Mouse (Mus musculus) megakaryocyte progenitor cell, adult 5-6 weeks (primary cell): ENCODE data around the gene Mrpl48. TPM values are rescaled to one million over a fixed set of nuclear protein-coding genes. Genes with fewer than 3 reads are reported as not detected.

ENCODE experiments used
- ATAC-seq: replicated peaks from 2 replicates; pipeline ENCODE4 v1.8.0; 2016; ENCODE audit warnings: mild to moderate bottlenecking, moderate TSS enrichment, inconsistent platforms; ENCODE audit not compliant: poor library complexity
- total RNA-seq, 2 experiments: library from RNA; stranded (forward) in 1 of 2; stranded (reverse) in 1 of 2; fragments of 157-497, 149-512 nt in 1 of 2; fragments of 200-1000 nt in 1 of 2; gene quantifications; 2 replicates each; pipeline versions ENCODE4 v1.2.3 to v1.2.4; 2015 to 2017

The Mrpl48 gene
- total RNA-seq, 2 experiments from 2014 or later = 76.3 to 91.0 TPM

DNA sequence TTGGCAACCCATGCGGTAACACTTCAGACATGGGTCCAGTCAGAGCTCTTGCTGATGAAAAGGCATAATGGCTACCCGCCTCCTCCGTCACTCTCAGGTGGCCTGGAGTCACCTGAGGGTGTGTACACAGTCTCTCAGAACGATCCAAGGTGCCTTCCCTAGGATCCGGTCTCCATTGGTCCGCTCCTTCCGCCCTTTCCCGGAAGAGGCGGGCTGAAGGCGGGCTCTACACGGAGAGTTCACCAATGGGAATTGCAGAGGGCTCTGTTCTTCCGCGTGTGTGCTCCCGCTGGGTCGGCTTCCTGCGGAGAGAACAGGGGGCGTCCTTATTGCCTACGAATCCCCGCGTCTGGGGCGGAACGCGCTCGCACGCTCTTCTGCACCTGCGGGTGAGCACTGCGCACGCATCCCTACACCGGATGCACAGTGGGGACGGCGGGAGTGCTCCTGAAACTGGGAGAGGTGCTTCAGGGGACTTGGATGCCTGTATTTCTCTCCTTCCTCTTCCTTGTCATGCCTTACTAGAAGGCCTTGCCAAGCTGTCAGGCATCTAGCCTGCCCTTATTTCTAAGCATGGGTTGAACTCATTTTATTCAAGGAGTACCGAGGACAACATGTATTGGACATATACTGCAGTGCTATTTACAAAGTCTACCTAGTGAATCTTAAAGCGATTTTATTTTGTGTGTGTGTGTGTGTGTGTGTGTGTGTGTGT, 71.1 kb downstream of the Mrpl48 start, which contains the start of gene Coa4:
Gene Coa4 (plus strand): TSS at position 268 of the 715 bp plus-strand sequence.
- ATAC-seq = peak; percentile 95

DNA sequence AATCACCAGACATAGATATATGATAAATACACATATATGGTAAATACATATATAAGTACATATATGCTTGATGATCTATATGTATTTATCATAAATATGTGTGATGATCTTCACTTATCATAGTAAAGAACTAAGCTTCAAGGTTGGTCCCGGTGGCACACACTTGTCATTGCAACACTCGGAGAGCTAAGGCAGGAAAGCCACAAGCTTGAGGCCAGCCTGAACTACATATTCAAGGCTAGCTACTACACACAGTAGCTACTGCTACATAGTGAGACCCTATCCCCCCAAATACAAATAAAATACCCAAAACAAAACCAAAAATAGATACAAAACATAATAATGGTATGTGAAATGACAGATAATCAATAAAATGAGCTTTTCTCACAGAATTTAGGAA, 72.3 kb downstream of the Mrpl48 start:
- ATAC-seq = no peak

DNA sequence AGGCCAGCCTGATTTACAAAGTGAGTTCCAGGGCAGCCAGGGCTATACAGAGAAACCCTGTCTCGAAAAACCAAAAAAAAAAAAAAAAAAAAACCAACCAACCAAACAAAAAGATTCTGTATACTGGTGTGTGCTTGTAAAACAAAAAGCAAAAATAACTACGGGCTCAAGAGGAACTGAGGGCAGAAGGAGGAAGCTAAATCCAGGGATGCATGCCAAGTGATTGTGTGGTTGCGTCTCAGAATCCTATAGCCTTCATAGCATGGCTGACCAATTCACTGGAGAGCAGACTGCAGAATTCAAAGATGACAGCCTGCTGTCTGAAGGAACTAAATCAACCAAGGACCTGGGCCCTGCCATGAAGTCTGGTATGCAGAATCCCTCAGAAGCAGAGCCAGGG, 73.9 kb downstream of the Mrpl48 start:
- no peak for ATAC-seq

DNA sequence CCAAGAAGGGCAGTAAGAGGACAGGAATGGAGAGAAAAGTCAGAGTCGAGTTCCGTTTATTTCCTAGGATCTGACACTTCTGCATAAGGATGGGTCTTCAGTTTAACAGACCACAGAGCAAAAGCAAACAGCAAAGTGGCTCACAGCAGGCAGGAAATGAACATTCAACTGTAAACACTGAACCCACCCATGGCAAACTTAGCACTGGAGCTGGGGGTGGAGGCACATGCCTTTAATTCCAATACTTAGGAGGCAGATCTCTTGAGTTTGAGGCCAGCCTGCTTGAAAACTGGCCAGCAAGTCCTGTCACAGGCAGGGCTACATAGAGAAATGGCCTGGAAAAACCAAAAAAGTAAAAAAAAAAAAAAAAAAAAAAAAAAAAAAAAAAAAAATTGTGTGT, 74.6 kb downstream of the Mrpl48 start:
- no peak for ATAC-seq

DNA sequence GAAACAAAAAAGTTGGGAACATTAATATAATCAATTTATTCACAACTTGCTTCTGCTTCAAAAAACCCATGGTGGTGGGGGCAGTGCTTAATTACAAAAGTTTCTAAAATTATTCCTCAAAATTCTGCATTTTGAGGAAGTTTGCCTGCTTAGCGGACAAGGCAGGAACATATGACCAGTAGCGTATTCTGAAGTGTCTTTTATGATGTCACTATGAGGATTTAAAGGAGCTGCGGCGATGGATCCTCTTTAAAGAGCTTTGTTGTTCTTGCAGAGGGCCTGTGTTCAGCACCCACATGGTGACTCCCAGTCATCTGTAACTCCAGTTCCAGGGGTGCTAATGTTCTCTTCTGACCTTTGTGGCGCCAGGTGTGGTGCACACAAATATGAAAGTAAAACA, 77.3 kb downstream of the Mrpl48 start:
- peak; percentile 26; the same call in 1 of the 2 replicates for ATAC-seq

DNA sequence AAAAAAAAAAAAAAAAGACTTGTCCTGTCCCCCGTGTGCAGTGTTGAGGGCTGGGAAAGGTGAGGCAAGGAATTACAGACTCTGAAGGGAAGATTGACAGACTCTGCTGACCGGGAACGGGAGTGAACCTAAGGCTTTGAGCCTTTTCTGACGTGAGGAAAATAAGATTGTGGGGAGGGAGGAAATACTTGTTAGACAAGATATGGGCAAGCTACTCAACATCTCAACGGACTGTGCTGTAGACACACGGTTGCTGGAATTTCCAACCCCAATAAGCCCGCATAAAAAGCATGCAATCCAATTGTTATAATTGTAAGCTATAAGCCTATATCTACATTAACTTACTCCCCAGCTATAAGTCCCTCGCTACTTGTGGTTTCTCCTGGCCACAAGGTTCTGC, 83.4 kb downstream of the Mrpl48 start:
- ATAC-seq = no peak

DNA sequence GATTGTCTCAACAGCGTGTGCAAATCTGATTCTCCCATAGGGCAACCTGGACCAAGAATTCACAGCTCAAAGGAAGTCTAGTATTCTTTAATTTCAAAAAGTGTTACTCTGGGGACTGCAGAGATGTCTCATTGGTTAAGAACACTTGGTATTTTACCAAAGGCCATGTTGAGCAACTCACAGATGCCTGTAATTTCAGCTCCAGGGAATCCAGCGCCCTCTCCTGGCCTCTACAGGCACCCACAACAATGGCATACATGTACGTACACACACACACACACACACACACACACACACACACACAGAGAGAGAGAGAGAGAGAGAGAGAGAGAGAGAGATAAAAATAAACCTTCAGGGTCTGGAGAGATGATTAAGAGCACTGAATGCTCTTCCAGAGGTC, 85.9 kb downstream of the Mrpl48 start:
- ATAC-seq = no peak

DNA sequence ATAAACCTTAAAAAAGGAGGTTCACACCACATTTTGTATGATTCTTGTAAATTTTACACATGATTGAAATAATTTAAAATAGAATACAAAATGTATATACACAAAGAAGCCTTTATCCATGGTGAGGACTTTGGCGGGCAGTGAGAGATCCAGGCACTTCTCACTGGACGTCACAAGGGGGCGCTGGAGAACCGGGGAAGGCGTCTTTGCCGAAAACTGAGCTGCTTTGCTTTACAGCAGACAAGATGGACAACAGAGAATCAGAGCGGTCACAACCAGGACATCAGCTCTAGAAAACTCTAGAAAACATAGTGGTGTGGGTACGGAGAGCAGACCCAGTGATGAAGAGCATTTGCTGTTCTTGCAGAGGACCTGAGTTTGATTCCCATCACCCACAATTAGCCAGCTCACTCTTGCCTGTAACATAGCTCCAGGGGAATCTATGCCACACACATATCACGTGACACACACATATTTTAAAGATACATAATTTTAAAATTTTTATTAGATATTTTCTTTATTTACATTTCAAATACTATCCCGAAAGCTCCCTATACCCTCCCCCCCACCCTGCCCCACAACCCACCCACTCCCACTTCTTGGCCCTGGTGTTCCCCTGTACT, 87.3 kb downstream of the Mrpl48 start:
- ATAC-seq = peak; percentile 98

DNA sequence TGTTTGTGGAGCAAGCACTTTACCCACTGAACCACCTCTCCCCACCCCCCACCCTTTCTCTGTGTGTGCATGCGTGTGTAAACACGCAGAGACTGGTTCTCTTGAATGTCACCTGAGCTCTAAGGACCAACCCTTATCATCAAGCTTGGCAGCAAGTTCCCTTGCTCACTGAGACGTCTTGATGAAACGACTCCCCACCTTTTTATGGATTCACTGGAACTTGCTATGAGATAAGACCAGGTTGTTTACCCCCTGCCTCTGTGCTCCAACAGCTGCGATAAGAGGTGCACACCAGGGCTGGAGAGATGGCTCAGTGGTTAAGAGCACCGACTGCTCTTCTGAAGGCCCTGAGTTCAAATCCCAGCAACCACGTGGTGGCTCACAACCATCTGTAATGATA, 87.9 kb downstream of the Mrpl48 start:
- ATAC-seq = no peak

DNA sequence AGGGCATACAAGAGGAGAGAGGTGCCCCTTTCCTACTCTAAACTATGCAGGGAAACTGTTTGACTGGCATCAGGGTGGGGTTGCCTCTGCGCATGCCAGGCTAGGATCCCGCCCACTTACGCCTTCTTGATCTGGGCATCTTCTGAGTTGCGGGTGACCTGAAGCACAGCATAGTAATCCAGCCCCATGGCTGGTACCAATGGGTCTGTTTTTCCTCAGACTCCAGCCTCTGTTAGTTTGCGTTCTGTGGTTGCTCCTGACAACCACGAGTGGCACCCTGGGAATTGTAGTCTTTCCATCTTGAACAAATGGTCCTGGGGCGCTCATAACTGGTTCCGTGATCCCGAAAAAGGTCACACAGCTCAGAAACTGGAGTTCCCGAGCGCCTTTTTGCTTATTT, 93.5 kb downstream of the Mrpl48 start, which contains the start of gene Dnajb13:
Gene Dnajb13 (minus strand): TSS at position 388 of the 400 bp plus-strand sequence.
- ATAC-seq = no peak

DNA sequence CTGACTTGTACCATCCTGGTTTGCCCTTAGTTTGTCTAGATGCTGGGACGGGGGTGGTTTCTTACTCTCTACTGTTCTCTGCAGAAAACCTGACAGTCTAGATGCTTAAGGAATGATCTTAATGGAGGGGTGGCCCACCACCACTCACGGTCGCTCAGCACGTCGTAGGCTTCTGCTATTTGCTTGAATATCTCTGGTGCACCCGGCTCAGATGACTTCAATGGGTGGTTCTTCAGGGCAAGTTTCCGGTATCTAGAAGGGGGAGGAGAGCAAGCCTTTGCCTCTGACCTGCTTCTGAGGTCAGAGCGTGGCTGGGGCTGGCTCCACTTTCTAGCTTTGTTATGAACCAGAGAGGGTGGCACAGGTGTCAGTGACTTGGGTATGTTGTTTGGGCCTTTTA, 96.5 kb downstream of the Mrpl48 start:
- ATAC-seq = no peak

DNA sequence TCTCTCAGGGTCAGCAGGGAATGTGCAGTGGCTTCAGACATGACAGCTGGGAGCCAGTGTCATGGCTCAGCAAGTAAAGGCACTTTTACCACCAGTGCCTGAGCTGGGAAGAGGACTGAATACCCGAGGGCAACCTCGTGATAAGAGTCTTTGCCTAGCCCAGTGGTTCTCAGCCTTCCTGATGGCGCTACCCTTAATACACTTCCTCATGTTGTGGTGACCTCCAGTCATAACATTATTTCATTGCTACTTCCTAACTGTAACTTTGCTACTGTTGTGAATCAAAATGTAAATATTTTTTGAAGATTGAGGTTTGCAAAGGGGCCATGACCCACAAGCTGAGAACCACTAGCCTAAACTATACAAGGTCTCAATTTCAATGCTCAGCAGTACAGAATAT, 99.4 kb downstream of the Mrpl48 start:
- peak; percentile 38; the same call in 1 of the 2 replicates for ATAC-seq

DNA sequence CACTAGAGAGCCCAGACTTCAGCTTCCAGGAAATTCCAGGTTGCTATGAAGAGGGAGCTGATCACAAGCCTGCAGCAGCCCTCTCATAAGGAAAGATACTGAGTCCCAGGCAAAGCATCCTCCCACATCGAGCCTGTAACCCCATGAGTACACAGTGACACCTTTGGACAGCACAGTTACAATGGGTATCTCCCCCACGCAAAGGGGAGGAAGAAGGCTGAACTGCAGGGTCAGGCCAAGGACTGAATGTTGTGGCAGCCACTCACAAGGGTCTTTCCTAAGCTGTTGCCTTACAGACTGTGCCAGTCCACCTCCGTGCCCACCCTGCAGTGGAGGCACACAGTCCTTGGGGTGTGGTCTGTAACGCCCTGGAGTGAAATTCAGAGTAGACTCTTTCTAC, 101.6 kb downstream of the Mrpl48 start:
- no peak for ATAC-seq

DNA sequence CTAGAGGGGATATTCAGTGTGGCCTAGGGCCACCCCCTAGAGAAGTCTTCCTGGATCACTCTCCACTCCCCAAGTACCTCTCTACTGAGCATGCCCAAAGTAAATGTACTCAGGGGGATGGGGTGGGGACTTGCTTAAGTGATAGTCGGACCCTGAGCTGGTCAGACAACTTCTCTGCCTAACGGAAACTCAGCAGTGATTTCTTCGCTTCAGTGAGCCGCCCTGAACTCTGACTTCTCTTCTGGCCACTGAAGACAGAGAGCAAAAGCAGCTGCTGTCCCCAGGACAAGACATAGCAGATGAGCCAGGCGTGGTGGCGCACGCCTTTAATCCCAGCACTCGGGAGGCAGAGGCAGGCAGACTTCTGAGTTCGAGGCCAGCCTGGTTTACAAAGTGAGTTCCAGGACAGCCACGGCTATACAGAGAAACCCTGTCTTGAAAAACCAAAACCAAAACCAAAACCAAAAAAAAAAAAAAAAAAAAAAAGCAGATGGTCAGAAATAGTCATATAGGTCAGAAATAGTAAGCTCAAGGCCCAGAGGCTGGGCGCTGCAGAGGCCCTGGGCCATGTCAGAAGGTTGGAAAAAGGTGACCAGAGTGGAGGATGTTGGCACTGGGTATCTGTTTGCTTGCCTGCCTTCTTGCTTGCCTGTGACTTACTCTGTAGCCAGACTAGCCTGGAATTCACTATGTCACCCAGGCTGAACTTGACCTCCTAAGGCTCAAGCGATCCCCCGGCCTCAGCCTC, 103.2 kb downstream of the Mrpl48 start:
- no peak for ATAC-seq

DNA sequence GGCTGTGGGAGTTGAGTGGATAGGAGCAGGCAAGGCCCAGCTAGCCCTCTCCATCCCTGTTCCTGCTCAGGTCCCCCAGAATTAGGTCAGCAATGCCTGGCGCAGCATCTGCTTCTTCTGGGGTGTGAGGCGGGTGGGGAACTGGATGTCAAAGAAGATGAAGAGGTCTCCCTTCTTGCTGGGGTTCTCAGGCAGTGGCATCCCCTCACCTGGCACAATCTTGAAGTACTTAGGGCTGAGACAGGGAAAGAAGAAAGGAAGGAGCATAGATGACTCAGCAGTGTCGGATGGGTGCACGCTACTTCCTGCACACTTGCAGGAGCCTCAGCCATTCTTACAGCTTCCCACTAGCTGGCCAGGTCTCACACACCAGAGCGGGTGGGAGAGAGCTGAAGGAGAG, 105.0 kb downstream of the Mrpl48 start:
- ATAC-seq = peak; percentile 36

DNA sequence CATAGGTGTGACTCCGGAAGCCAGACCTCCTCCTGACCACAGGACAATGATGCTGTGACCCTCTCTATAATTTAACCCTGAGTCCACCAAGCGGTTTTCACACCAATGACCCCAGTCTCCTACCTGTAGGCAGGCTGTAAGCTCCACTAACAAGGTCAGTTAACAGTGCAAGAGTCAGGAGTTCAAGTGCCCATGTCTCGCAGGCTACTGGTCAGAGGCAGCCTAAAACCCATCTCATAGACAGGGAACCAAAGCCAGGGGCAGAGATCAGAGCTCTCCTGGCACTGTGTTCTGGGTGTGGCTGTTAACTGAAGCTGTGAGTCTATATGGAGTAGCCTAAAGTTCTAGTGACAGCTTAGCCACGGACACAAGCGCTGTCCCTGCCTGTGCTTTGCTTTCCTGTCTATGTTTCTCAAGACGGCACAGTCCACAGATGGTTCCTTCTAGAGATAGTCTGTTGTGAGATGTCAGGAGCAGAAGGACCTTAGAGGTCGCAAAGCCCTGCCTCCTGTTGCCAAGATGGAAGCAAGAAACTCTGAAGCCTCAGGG, 105.7 kb downstream of the Mrpl48 start:
- ATAC-seq = peak; percentile 29

DNA sequence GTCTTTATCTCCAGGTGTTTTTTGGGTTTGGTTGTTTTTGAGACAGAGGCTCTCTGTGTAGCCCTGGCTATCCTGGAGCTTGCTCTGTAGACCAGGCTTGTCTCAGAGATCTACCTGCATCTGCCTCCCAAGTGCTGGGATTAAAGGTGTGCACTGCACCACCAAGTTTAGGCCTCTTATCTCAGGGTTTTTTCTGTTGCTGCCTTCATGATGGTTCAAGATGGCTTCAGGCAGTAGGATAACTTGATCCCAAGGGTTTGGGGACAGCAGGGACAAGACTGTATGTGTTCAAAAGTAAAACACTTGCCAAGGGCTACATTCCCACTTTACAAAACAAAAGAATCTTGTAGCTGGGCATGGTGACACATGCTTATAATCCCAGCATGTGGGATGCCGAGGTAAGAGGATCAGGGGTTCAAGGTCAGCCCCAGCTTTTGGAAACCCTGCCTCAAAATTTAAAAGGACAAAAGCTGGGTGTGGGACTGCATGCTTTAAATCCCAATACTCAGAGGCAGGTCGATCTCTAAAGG, 106.2 kb downstream of the Mrpl48 start:
- no peak for ATAC-seq

DNA sequence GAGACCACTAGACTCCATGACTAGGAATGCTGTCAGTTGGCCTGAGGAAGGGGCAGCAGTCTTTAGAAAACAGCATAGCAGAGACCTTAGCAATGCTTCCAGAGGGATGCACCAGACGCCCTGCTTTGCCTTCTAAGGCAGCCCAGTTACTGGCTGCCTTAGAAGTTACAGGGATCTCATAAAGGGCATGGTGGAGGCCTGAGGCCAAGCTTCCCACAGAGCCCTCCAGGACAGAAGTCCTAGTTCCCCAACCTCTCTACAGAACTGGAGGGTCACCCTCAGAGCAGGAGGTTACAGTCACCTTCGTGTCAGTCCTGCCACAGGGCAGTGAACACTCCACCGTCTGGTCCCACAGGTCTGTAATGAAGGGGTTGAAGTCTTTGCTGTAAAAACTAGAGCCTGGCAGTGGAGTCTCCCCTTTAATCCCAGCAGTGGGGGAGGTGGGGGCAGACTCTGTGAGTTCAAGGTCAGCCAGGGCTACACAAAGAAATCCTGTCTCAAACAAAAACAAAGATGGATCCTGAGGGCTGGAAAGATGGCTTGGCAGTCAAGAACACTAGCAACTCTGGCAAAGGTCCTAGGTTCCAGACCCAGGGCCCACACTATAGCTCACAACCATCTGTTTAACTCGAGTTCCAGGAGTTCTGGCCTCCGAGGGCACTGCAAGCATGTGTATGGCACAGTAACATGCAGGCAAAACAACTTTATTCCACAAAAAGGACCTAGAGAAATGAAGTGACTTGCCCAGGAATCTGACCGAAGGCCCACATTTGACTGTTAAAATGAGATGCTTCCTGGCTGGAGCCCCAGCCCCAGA, 106.9 kb downstream of the Mrpl48 start:
- ATAC-seq = no peak

DNA sequence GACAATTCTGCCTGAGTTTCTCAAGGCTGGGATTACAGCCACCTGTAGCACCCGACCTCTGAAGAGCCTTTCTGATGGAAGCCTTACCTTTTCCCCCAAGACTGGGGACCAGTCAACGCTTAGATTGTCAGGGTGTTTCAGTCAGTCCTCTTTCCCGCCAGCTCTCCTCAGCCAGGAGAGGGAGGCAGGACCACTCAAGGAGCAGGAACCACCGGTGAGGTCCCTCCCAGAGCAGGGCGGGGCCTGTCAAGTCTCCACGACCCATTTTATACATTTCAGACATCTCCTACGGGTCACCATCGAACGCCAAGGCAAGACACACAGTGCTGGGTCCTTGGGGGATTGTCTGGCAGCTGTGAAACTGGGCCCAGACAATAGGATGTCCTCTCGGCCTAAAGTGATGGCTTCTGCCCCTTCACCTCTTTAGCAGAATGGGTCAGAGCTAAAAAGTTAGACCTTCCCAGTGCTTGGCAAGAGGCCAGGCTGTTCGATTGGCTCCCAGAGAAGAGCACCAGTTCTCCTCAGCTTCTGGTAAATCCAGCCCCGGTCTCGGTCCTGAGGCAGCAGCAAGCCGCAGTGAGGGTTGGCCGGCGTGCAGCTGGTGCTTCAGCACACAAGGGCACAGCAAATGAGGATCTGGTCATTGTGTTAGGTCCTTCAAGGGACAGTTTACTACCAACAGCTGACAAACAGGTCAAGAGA, 107.7 kb downstream of the Mrpl48 start:
- no peak for ATAC-seq

DNA sequence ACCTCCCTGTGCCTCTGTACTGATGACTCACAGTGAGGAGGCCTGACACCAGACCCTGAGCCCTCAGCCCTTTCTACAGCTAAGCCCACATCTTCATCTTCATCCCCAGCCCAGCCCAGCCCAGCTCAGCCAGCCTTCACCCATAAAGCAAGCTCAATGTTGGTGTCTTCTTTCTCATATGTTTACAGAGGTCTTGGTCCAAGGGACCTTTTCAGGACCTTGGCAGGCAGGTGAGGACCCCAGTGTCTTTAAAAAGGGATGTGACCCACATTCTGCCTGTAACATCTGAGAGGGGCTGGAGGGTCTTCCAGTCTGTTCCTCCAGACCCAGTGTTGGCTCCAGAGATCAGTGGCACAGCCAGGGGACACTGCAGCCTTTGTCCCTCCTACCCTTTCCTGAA, 108.6 kb downstream of the Mrpl48 start:
- ATAC-seq = no peak
